Mouse (Mus musculus) embryonic facial prominence, embryonic 12.5 days (tissue): Measurements from ENCODE around the gene Foxp4. TPM values are rescaled to one million over a fixed set of nuclear protein-coding genes. Genes with fewer than 3 reads are reported as not detected.

Experiments
- ATAC-seq: fragments of 200-750 bp; cut with Nextera tagmentation; 2 replicates; pipeline ENCODE4 v1.8.0; 2017; ENCODE audit not compliant: insufficient number of reproducible peaks, insufficient read depth, low FRiP score, low TSS enrichment
- H3K27ac ChIP-seq: fragments of 300-500 bp; sonication (generic); 2 replicates; pipeline ENCODE4 v1.5.1; 2016; ENCODE audit warnings: mild to moderate bottlenecking
- H3K27me3 ChIP-seq: fragments of 300-500 bp; sonication (generic); 2 replicates; pipeline ENCODE4 v1.6.1; 2016; ENCODE audit warnings: mild to moderate bottlenecking, moderate library complexity
- H3K36me3 ChIP-seq: fragments of 300-500 bp; sonication (generic); 2 replicates; pipeline ENCODE4 v1.6.1; 2016; ENCODE audit warnings: mild to moderate bottlenecking
- H3K4me1 ChIP-seq: fragments of 300-500 bp; sonication (generic); 2 replicates; pipeline ENCODE4 v1.6.1; 2016
- H3K4me2 ChIP-seq: fragments of 300-500 bp; sonication (generic); replicated peaks from 2 replicates; pipeline ENCODE4 v1.6.1; 2016; ENCODE audit warnings: mild to moderate bottlenecking, moderate library complexity
- H3K4me3 ChIP-seq: fragments of 300-500 bp; sonication (generic); 2 replicates; pipeline ENCODE4 v1.5.1; 2016; ENCODE audit warnings: mild to moderate bottlenecking
- H3K9ac ChIP-seq: fragments of 300-500 bp; sonication (generic); 2 replicates; pipeline ENCODE4 v1.6.1; 2016; ENCODE audit warnings: mild to moderate bottlenecking, moderate library complexity
- H3K9me3 ChIP-seq: fragments of 300-500 bp; sonication (generic); 2 replicates; pipeline ENCODE4 v1.6.1; 2016; ENCODE audit warnings: mild to moderate bottlenecking, moderate library complexity
- WGBS: fragments of 180-500 bp; shearing (Covaris S2); methylation state at CpG from one replicate; pipeline ENCODE4 v1.1.7; 2016; 5-methylcytosine and 5-hydroxymethylcytosine counted together
- polyA plus RNA-seq: library from polyadenylated mRNA; unstranded; fragments of >200 nt; fragmentation: Nextera tagmentation; extraction: Ambion mirVana; gene quantifications from 2 replicates; pipeline ENCODE4 v1.2.1, GENCODE M21; 2016

The Foxp4 gene
- polyA plus RNA-seq, 1 experiment from 2014 or later = 51.0 TPM

DNA sequence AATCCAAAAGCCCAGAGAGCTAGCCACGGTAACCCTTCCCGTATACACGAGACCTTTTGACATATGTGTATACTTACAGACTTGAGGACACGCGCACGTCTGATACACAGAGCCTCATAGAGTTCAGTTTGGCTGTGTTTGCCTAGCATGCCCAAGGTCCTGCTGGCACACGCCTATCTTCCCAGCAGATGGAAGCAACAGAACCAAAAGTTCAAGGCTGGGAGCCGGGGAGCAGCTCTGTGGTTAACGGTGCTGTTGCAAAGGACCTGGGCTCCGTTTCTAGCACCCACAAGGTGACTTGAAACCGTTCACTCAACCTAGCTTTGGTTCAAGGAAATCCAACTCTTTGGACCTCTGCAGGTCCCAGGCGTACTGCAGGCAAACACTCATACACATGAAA lies 25.0 kb upstream of the Foxp4 start:
- no peak overlapping the region for H3K4me2 ChIP-seq
- no peaks in the 10 kb centered on the region for H3K9me3 ChIP-seq
- peaks cover 30% of the 10 kb centered on the region for H3K4me1 ChIP-seq
- no peak overlapping the region for H3K4me3 ChIP-seq
- 90% methylated on average over 12 of the region's 12 CpGs for WGBS
- H3K36me3 ChIP-seq = no peaks in the 10 kb centered on the region
- H3K27me3 ChIP-seq = no peaks in the 10 kb centered on the region
- H3K9ac ChIP-seq = no peak overlapping the region
- H3K27ac ChIP-seq = no peak overlapping the region
- no peak for ATAC-seq

DNA sequence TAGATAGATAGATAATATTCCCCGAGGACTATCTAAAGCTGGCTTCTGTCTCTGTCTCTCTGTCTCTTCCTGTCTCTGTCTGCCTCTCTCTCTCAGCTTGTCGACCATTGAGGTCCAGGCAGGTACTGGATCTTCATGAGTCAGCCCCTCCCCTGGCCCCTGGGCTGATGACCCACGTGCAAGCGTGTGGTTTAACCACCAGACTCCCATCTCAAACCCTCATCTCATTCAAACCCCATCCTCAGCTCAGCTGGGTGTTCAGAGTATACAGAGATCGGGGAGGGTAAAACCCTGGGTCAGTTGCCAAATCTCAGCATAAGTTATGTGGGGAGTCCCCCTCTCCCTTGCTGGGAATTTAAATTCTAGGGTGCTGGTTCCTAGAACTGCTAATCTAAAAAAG lies 24.3 kb upstream of the Foxp4 start:
- ATAC-seq = no peak
- H3K36me3 ChIP-seq = no peaks in the 10 kb centered on the region
- H3K27me3 ChIP-seq = no peaks in the 10 kb centered on the region
- no peak overlapping the region for H3K27ac ChIP-seq
- H3K9me3 ChIP-seq = no peaks in the 10 kb centered on the region
- H3K4me1 ChIP-seq = peaks cover 36% of the 10 kb centered on the region
- H3K4me3 ChIP-seq = no peak overlapping the region
- H3K4me2 ChIP-seq = no peak overlapping the region
- H3K9ac ChIP-seq = no peak overlapping the region
- WGBS = 82% methylated on average over 5 of the region's 5 CpGs

DNA sequence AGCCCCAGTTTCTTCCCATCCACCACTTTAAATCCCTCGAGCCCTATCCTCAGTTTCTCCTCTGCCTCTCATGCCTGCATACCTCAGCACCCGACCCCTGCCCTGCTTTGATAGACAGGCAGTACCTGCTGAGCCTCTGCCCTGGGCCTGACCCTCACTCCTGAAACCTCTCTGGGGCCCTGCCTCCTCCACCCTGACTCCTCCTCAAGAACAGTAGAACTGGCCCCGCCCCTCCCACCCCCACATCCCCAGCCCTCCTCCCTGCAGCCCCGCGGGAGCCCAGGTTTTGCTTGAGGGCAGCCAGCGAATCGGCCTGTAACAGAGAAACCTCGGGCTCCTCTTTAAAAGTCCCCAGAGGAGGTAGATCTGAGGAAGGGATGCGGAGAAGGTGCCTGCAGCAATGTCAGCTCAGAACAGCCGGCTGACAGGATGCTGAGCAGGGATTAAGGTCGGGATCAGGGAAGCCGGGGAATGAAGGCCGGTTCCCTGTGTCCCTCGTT lies 22.5 kb upstream of the Foxp4 start:
- WGBS = 4% methylated on average over 14 of the region's 14 CpGs
- peak overlapping the region; percentile 40 for H3K4me2 ChIP-seq
- 0 out of 2 replicates have a peak overlapping the region, but pooled peaks have one; percentile 3 for H3K4me3 ChIP-seq
- peaks cover 39% of the 10 kb centered on the region for H3K4me1 ChIP-seq
- H3K9ac ChIP-seq = 0 out of 2 replicates have a peak overlapping the region, but pooled peaks have one; percentile 15
- peak overlapping the region; percentile 42; the same call in 1 of the 2 replicates for H3K27ac ChIP-seq
- H3K27me3 ChIP-seq = no peaks in the 10 kb centered on the region
- no peaks in the 10 kb centered on the region for H3K36me3 ChIP-seq
- peak; percentile 72; the same call in 1 of the 2 replicates for ATAC-seq
- no peaks in the 10 kb centered on the region for H3K9me3 ChIP-seq

DNA sequence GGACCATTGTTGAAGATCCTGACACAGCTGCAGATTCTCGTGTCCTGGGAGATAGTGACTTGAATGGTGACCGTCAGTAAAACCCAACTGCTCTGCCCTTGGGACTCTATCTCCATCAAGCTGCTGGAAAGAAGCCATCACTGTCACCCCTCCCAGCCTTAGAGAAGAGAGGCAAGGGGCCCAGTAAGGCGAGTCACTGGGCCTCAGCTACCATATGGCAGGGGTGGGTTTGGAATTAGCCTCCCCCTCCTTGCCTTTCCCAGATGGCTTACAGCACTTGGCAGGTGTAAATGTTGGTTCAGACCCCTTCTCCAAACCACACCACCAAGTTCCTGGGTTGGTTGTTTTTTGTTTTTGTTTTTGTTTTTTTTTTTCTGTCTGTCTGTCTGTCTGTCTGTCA lies 21.7 kb upstream of the Foxp4 start:
- Histone ChIP-seq H3K27me3 (no peaks in the 10 kb centered on the region), H3K4me1 (peaks cover 43% of the 10 kb centered on the region), H3K36me3 (no peaks in the 10 kb centered on the region), H3K27ac (no peak overlapping the region), H3K9ac (no peak overlapping the region), H3K4me2 (no peak overlapping the region), H3K9me3 (no peaks in the 10 kb centered on the region), H3K4me3 (no peak overlapping the region)
- 78% methylated on average over 3 of the region's 3 CpGs for WGBS
- ATAC-seq = no peak

DNA sequence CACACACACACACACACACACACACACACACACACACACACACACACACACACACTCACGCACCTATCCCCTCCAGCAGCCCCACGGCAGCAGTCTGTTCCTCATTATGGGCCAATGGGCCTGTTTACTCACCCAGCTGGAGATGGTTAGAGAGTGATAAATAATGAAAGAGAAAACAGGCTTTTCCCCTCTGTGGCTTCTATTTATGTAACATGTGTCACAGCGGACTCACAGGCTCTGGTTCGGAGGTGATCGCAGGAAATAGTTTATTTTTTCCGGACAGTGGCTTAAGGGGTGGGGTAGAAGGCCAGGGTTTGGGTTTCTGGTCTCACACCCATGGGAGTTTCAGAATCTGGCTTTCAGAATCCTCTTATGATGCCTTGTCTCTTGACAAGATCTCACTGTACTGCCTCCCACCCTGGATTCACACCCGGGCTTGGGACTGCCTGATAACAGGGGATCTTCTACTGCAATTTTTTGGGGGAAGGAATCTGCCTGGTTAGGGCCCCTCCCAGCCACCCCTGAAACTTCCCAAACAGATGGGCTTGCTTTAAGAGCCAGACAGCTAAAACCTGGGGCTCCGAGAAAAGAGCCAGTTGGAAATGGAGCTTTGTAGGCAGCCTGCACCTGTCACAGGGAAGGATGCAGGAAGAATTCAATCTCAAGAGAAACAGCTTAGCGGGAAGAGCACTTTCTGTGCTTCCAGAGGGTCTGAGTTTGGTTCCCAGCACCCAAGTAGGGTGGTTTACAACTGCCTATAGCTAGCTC lies 18.8 kb upstream of the Foxp4 start:
- ATAC-seq = no peak
- Histone ChIP-seq H3K4me1 (peaks cover 50% of the 10 kb centered on the region), H3K36me3 (no peaks in the 10 kb centered on the region), H3K27ac (peak overlapping the region; percentile 57; the same call in 1 of the 2 replicates), H3K27me3 (no peaks in the 10 kb centered on the region), H3K4me3 (no peak overlapping the region), H3K9ac (no peak overlapping the region), H3K4me2 (peak overlapping the region; percentile 13; the same call in 1 of the 2 replicates), H3K9me3 (no peaks in the 10 kb centered on the region)
- 26% methylated on average over 9 of the region's 9 CpGs for WGBS

DNA sequence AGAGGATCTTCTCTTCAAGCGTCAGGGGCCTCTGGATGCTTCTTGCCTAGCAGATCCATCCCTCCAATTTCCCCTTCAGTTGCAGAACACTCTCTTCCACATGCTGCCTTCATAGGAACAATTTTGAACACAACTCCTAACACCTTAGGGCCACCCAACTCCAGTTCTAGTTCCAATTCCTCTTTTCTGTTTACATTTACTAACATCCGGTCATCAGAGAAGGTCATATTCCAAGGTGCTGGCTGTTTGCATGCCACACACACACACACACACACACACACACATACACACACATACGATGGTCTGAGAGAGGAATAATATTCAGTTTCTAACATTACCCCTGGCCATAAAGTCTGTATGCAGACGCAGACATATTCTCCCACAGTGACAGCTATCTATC lies 17.6 kb upstream of the Foxp4 start:
- Histone ChIP-seq H3K27me3 (no peaks in the 10 kb centered on the region), H3K36me3 (no peaks in the 10 kb centered on the region), H3K4me3 (no peak overlapping the region), H3K4me2 (no peak overlapping the region), H3K9ac (no peak overlapping the region), H3K9me3 (no peaks in the 10 kb centered on the region), H3K27ac (no peak overlapping the region), H3K4me1 (peaks cover 50% of the 10 kb centered on the region)
- 72% methylated on average over 4 of the region's 4 CpGs for WGBS
- no peak for ATAC-seq

DNA sequence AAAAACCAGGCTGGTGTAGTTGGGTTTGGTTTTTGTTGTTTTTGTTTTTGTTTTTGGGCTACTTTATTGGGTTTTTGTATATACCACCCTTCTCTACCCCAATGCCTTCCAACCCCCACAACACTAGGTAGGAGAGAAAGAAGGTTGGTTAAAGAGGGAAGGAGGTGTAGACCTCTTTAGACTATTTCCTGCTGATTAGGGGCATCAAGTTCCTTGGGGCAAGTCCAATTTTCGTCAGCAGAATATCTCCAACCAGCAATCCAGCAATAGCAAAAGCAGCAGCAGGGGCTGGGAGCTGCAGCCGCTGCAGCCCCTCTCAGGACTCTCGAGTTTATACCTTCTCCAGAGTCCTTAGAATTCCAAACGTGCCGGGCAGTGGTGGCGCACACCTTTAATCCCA lies 14.4 kb upstream of the Foxp4 start:
- 65% methylated on average over 6 of the region's 6 CpGs for WGBS
- Histone ChIP-seq H3K4me3 (no peak overlapping the region), H3K27me3 (no peaks in the 10 kb centered on the region), H3K27ac (no peak overlapping the region), H3K9ac (no peak overlapping the region), H3K4me1 (peaks cover 39% of the 10 kb centered on the region), H3K9me3 (no peaks in the 10 kb centered on the region), H3K4me2 (no peak overlapping the region), H3K36me3 (no peaks in the 10 kb centered on the region)
- no peak for ATAC-seq

DNA sequence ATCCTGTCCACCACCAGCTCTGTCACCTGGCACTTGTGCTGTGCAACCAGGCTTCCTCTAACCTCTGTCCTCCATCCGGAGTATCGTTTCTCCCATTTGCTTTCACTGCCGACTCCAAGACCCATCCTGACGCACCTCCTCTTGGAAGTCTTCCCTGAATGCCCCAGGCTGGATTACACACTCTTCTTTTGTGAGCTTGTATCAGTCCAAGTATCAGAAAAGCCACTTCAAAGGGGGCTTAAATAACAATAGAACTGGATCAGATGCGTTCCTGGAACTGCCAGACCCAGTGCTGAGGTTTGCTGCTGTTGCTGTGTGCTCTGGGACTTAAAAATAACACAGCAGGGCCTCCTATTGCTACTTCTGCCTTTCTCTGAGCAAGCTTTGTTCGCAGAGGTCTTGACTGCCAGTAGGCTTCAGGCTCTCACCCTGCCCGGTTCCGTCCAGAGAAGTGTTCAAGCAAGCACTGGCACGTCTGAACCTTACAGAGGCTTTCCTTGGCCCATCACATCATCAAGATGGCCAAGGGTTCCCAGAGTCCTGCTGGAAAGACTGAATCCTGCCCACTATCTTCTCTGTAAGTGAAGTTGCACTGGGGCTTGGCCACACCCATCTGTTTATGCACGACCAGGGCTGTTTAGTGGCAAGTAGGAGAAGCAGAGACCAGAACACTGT lies 13.6 kb upstream of the Foxp4 start:
- H3K27ac ChIP-seq = no peak overlapping the region
- WGBS = 36% methylated on average over 10 of the region's 10 CpGs

DNA sequence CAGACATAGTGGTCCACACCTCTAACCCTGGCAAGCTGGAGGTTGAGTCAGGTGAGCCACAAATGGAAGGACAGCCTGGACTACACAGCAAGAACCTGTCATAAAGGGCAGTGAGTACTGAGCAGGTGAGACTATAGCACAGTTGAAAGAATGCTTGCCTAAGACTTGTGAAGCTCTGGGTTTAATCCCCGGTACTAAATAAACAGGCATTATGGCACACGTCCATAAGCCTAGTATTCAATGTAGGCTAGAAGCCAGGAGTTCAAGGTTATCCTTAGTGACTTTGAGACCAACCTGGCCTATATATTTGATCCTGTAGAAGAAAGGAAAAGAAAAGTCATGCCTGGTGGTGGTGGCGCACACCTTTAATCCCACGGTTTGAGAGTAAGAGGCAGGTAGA lies 12.1 kb upstream of the Foxp4 start:
- H3K36me3 ChIP-seq = no peaks in the 10 kb centered on the region
- ATAC-seq = no peak
- no peak overlapping the region for H3K27ac ChIP-seq
- H3K4me3 ChIP-seq = no peak overlapping the region
- no peak overlapping the region for H3K9ac ChIP-seq
- no peaks in the 10 kb centered on the region for H3K9me3 ChIP-seq
- 95% methylated on average over 4 of the region's 4 CpGs for whole genome bisulfite sequencing
- no peak overlapping the region for H3K4me2 ChIP-seq
- H3K27me3 ChIP-seq = no peaks in the 10 kb centered on the region
- H3K4me1 ChIP-seq = peaks cover 18% of the 10 kb centered on the region

More for the DNA sequence above, 13.6 kb upstream of the Foxp4 start:
- H3K36me3 ChIP-seq = no peaks in the 10 kb centered on the region
- H3K4me3 ChIP-seq = no peak overlapping the region
- no peaks in the 10 kb centered on the region for H3K27me3 ChIP-seq
- H3K9me3 ChIP-seq = no peaks in the 10 kb centered on the region
- H3K9ac ChIP-seq = no peak overlapping the region
- peaks cover 31% of the 10 kb centered on the region for H3K4me1 ChIP-seq
- H3K4me2 ChIP-seq = no peak overlapping the region
- ATAC-seq = no peak

DNA sequence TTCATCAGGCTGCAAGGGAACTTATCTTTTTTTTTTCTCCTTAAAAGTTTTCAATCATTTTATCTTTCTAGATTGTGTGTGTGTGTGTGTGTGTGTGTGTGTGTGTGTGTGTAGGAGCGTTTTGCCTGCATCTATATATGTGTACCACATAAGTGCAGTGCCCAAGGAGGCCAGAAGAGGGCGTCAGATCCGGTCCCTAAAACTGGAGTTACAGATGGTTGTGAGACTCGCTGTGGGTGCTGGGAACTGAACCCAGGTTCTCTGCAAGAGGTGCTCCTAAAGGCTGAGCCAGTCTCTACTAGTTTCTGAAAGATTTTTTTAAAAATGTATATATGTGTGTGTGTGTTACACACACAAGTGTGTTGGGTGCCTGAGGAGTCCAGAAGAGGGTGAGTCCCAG lies 5.0 kb upstream of the Foxp4 start:
- Histone ChIP-seq H3K27me3 (no peaks in the 10 kb centered on the region), H3K27ac (no peak overlapping the region), H3K9me3 (no peaks in the 10 kb centered on the region), H3K4me2 (no peak overlapping the region), H3K36me3 (no peaks in the 10 kb centered on the region), H3K4me3 (no peak overlapping the region), H3K4me1 (peaks cover 17% of the 10 kb centered on the region), H3K9ac (no peak overlapping the region)
- no peak for ATAC-seq
- 87% methylated on average over 4 of the region's 4 CpGs for WGBS

DNA sequence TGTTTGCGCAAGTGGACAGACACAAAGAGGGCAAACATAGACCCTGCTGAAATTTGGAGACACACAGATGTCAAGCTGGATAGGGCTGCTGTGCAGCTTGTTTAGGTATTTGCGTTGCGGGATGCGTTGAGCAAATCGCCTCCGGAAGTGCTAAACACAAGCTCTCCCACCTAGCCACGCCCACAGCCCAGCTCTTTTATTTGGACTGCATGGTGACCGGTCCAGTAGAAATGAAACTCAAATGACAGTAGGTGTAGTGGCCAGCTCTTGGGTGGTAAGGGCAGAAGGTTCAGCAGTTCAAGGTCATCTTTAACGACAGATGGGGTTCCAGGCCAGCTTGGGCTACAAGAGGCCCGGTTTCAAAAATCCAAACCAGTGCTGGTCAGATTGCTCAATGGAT lies 1.5 kb upstream of the Foxp4 start:
- Histone ChIP-seq H3K4me3 (peak overlapping the region; percentile 6; the same call in 1 of the 2 replicates), H3K27ac (0 out of 2 replicates have a peak overlapping the region, but pooled peaks have one; percentile 98), H3K9ac (no peak overlapping the region), H3K36me3 (0 out of 2 replicates have a peak, but pooled peaks cover 5% of the 10 kb centered on the region), H3K27me3 (0 out of 2 replicates have a peak, but pooled peaks cover 4% of the 10 kb centered on the region), H3K9me3 (no peaks in the 10 kb centered on the region), H3K4me2 (peak overlapping the region; percentile 86), H3K4me1 (peaks cover 29% of the 10 kb centered on the region)
- ATAC-seq = no peak
- 20% methylated on average over 10 of the region's 10 CpGs for WGBS
